Mouse (Mus musculus): ENCODE results near the gene Hmga1.
A peak's percentile ranks its signal among the peaks of the same experiment; 100 is the strongest.

The Hmga1 gene

GRCm38 (mm10) chr17:27556315-27557011 lies at the start of gene Hmga1:
Hmga1 (plus strand) TSS chr17:27556497.
- peak; percentile 91 to 95 for DNase-seq

DNA sequence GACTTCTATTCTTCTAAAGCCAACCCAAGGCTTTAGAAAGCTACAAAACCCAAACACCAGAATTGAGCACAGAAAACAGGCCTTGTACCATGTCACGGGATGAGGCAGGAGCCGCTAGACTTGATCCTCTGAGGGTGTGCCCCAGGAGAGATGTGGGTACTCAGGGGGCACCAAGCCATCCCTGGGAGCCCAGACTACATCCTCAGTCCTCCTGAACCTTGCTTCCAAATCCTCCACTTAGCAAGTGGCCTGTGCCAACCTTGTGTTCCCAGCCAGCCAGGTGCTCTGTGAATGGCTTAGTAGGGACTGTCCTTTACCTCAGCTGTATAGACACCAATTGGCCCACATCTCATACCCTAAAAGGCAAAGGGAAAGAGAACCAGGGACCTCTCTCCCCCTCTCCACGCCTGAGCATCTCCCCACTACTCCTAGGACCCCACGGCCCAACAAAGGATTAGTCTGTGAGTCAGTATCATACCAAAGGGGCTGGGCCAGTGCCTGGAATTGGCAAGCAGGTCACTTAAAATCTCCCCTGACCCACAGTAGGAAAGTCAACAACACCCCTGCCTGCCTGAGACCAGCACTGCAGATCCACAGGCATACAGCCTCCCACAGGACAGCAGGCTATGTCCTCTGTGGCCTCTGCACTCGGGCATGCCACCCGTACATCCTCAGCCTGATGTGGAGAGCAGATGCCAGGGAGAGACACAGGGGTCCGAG lies 49.3 kb upstream of the Hmga1 start:
- DNase-seq = no peak

GRCm38 (mm10) chr17:27507591-27507945 lies 48.7 kb upstream of the Hmga1 start:
- no peak for DNase-seq

DNA sequence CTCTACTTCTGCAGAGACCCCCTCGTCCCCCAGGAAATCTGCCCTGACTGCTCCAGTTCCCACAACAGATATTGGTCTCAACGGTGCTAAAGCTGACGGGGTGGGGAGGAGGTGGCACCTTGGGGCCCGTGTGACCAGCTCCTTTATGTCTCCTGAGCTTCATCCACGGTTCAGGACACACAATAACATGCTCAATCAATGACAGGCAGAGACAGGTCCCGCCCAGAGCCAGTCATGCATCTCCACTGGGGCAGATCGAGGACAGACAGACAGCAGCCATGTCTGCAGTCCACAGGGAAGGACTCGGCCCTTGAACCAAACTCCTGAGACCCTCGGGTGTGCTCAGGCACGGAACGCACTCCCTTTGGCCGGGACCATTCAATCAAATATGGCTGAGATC lies 48.3 kb upstream of the Hmga1 start:
- DNase-seq = peak in 1 of 2 experiments; percentile 39

GRCm38 (mm10) chr17:27508513-27508912 lies 47.8 kb upstream of the Hmga1 start:
- DNase-seq = no peak

DNA sequence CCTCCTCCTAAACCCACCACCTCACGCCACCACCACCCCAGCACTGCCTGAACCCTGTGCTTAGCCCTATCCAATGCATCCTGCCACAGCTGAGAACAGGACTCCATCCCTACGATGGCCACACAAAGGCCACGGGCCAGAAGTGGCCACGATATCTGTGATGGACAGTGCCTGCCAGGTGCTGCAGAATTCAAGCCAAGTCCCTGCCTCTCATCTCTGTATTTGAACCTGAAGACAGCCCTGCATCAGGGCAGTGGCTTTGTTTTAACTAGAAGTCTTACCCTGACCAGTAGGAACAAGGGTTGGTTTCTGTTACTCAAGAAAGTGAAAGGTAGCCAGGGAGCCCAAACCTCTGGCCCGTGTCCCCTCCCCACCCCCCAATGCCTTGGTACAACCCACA lies 47.2 kb upstream of the Hmga1 start:
- no peak for DNase-seq

DNA sequence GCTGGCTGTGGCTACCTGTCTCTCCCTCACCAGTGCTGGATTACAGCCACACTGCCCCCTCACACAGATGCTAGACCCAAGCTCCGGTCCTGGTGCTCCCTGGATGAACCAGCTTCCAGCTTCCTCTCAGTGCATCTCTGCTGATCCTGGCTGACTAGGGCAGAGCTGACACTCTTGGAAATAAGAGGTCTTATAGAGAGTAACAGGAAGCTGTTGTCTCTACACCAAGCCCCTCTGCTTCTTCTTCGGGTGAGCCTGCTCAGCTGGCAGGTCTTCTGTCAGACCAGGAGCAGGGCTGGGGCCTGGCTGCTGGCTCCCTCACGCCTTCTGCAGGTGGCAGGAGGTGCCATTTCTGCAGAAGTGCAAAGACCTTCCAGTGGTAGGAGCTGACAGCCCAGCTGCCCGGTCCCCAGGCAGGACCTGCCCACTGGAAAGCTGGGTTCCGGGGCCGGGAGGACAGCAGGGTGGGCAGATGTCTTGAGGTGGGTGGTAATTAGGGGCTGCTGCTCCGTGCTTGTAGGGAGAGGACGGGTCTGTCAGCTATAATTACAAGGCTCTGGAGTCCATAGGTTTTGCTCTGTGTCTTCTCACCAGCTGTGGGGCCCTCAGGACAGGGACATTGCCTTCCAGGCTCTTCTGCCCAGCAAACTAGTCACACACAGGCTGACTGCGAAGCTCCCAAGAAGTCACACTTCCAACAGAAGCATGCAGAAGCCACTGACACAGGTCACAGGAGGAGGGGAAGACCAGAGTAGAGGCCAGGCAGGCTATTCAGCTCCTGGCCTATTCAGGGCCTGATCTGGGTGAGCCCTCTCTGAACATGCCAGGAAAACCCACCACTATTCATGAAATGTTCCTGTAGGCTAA lies 45.8 kb upstream of the Hmga1 start:
- peak in 1 of 2 experiments; percentile 15 for DNase-seq

DNA sequence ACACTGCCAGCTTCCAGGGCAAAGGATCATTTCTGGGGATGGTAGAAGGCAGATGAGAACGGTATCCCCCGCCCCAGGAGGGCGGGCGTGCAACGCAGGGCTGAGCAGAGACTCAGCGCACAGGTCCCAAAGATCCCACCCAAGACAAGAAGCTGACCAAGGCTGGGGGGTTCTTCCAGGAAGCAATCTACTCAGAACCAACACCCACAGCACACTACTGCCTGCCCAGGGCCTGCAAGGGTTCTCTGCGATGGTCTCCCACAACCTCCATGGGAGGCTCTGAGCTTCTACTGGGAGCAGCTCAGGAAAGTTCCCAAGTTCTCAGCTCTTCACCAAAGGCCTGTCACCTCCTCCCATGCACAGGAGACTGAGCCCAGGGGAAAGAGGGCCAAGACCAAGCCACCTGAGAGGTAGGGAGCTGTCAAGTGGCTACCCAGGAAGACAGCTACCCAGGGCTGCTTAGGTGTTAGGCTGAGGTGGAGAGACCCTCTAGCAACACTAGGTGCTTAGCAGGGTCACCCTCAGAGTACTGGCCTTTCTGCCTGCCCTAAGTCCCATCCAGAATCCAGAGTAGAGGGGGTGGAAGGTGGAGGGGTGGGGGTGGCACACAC lies 45.1 kb upstream of the Hmga1 start:
- DNase-seq = no peak

DNA sequence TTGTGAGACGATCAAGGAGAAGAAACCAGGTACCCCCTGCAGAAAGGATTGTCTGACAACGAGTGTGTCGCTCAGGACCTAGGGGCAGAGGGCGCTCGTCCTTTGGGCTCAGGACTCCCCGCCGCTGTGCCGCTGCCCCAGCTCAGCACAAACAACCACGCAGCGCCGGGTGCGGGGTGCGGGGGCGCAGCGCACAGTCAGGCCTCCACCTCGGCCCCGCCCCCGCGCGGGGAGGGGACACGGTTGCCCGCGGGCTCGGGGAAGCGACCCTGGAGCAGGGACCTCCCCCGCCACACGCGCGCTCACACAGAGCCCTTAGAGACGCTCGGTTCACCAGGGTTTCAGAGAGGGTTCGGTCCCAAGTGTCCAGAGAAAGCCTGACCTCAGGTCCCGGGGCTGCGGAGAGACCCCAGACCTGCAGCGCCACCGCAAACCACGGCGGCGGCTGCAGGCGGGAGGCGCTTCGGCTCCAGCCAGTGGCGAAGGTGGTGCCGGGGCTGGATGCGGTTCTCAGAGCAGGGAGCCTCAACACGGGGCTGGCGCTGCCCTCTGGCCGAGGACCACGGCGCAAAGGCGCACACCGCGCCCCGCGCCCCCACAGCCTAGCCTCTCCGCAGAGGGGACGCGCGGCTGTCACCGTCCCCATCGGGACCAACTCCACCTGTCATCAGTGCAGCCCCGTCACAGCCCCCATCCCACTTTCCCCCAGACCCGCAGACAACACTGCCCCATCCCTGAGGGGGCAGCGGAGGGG lies 44.3 kb upstream of the Hmga1 start:
- DNase-seq = peak; percentile 46 to 61

GRCm38 (mm10) chr17:27512619-27513161 lies 43.6 kb upstream of the Hmga1 start:
- DNase-seq = peak in 1 of 2 experiments; percentile 50

DNA sequence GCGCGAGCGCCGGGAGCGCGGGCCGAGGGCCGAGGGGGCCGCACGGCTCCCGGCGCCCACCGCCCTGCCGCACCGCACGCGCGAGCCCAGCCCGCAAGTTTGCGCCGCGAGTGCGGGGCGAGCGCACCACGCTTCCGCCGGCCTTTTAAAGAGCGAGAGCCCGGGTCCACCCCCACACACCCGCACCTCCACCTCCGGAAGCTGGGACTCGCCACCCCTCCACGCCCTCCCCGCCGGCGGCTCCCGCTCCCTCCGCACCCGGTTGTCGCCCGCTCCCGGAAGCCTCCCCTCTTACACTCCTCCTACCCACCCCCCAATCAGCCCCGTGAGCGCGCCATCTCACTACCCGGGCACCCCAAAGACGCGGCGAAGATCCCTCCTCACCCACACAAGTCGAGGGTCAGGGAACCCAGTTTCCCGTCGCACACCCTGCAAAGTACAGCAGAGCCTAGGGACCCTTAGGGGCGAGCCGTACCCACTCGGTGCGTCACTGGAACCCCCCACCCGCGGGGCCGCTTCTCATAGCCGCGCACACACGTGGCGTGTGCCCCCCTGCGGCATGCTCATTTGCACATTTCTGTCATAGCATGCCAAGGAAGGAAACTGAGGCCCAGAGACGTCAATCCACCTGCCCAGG lies 42.9 kb upstream of the Hmga1 start:
- DNase-seq = peak in 1 of 2 experiments; percentile 53

DNA sequence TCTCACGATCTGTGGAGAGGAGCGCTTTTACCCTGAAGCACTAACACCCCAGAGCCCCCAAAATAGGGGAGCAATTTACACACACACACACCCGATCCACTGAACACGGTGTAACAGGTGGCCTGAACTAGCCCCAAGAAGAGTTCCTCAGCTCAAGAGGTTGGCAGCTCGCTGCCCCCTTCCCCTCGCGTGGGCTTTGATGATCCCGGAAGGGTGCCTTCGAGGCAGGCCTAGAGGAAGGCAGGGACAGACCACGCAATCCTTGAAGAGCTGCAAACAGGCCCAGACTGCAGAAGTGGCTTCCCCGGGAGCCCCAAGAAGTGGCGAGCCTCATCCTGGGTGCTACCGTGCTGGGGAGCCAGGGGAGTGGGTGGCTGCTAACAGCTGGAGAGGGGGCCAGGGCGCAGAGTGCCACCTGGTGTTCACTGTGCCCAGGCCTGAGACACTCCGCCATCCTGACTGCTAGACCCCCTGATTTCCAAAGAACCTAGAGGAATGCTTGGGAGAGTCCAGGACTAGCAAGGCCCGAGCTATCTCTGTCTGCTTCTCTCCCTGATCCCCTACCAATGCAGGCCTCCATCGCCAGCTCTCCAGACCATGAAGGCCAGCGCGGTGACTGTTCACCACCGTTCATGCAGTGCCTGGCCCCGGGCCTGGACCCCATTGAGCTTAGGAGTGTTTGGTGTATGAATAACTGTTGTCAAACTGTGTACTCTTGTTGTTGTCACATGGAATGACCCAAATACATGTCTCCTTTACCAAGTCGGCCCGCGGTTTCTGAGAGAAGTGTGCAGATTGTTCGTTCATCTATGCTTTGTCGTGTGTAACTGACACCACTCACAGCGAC lies 42.2 kb upstream of the Hmga1 start:
- DNase-seq = peak; percentile 52 to 65

GRCm38 (mm10) chr17:27518296-27518695 lies 38.0 kb upstream of the Hmga1 start:
- DNase-seq = no peak

DNA sequence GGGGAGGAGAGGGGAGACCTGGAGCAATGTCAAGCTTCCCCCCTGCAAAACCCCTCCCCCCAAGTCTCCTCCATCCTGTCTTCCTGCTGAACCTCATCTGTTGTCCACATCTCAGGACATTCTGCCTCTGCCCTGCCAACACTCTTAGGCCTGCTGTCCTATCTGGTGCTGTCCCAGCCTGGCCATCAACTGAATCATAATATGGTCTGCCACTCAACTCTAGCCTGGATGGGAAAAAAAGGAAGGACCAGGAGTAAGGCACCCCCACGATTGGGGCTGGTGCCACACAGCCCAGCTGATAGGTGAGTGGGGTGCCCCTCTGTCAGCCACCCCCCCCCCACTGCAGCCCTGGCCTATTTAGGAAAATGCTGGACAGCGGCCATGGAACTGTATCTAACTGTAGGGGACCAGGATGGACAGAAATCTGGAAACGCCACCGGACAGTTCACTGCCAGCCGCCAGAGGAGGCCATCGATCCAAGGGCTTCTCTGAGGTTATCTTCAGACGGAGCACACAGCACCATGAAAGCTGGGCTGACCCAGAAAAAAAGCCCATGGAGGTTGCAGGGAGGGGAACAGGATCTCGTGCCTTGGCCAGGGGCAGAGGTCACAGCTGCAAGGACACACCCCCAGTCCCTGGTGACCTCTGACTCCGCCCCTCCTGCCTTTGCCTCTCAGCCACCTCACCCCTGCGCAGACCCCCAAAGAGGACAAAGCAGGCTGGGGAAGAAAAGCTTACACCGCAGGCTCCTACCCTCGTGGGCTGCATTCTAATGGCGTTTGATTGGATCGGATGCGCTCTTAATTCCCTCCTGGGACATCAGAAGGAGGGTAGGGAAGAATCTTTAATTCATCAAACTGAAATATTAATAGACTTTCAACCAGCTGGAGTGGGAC lies 37.3 kb upstream of the Hmga1 start:
- DNase-seq = no peak

DNA sequence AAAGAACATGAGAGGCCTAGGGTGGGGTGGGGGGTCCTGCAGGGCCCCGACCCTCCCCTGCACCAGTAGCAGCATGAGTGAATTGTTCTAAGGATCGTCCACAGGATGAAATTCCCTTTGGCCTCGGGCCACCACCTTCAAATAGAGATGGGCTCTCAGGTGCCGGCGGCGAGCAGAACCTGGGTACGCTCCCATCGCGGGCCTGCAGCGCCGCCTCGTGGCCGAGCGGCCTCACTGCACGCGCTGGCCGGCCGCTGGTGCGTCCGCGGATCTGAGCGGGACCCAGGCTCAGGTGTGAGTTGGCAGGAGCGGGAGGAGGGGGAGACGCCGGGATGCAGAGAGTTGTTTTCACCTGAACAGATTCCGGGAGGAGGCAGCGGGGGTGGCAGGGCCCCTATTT lies 35.7 kb upstream of the Hmga1 start:
- peak; percentile 75 to 80 for DNase-seq

DNA sequence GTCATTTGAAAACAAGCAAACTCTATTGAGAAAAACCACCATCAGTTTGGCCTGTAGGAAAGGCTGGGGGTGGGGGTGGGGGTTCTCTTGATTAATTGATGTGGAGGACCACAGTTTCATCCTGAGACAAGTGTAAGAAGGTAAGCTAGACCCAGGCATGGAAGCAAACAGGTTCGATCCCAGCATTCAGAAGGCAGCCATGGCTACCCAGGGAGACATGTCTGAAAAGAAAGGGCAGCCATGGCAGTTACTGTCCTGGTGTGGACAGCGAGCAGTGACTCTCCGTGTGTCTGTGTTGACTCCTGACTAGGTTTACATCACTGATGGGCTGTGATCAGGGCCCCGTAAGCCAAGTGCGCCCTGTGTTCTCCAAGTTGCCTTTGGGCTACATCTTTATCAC lies 35.0 kb upstream of the Hmga1 start, which contains the start of gene Grm4:
Gene Grm4 (minus strand): TSS at position 101 of the 400 bp plus-strand sequence.
- no peak for DNase-seq

DNA sequence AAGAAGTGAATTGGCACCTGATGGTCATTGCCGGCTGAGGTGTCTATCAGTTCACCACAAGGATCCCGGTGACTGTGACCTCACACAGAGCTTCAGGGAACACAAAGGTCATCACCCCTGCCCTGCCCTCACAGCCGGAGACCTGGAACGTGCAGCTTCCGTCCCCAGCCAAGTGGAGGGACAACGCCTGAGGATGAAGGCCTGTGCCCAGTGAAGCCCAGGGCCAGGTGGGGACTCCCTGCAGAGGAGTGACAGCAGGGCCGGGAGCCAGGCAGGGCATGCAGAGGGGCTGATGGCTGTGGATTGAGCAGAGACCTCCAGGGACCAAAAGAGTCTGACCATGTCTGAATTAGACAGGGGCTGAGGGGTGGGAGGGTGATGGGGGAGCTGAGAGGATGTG lies 33.2 kb upstream of the Hmga1 start:
- no peak for DNase-seq

- no peak for DNase-seq
Measured at GRCm38 (mm10) chr17:27527188-27527587, 29.1 kb upstream of the Hmga1 start.

- DNase-seq = no peak
Measured at GRCm38 (mm10) chr17:27528030-27528429, 28.3 kb upstream of the Hmga1 start.
